Mouse (Mus musculus): ENCODE measurements around the gene Nop2. TPM values are rescaled to one million over a fixed set of nuclear protein-coding genes. Genes with fewer than 3 reads are reported as not detected.

The Nop2 gene
- polyA plus RNA-seq, 1 experiment from 2014 or later, result 52.5 TPM

- Histone ChIP-seq H3K9ac (ENCODE audit: low read length) (no peak overlapping the region), H3K4me1 (replicated peaks; ENCODE audit: control insufficient read depth, insufficient read depth, low read length) (peaks cover 17% of the 10 kb centered on the region), H3K4me3 (ENCODE audit: low read length) (no peak overlapping the region; the same call in 1 of the 2 replicates), H3K27me3 (ENCODE audit: control insufficient read depth, insufficient read depth, low read depth, low read length) (no peaks in the 10 kb centered on the region), H3K9me3 (ENCODE audit: control insufficient read depth, low read length) (no peaks in the 10 kb centered on the region), H3K27ac (ENCODE audit: low read length) (no peak overlapping the region), H3K4me2 (ENCODE audit: low read depth, low read length) (no peak overlapping the region; the same call in 1 of the 2 replicates), H3K36me3 (ENCODE audit: control insufficient read depth, insufficient read depth, low read length) (peaks cover 3% of the 10 kb centered on the region; the same call in 1 of the 2 replicates)
- ATAC-seq (ENCODE audit: low read depth), result no peak
- WGBS, result 45% methylated on average over 7 of the region's 7 CpGs
These were observed 61.7 kb downstream of the Nop2 start for GRCm38 (mm10) chr6:125193390-125193789.

Small RNA genes lying within 50 kb of the gene (microRNA-seq; reads per million reads assigned to microRNA genes)
- gene Mir7045, result not detected

Other genes starting within 250 kb of the Nop2 start
- gene Cd4, start 243.7 kb upstream of the Nop2 start, polyA plus RNA-seq (2015; fragmentation: Nextera tagmentation; extraction: Ambion mirVana), result 0.13 and 0.44 TPM in 2 replicates
- 1.2 TPM in 2 replicates for gene Lag3, start 220.2 kb upstream of the Nop2 start, polyA plus RNA-seq (2015; fragmentation: Nextera tagmentation; extraction: Ambion mirVana)
- 341 and 346 TPM in 2 replicates for gene Ptms, start 211.8 kb upstream of the Nop2 start, polyA plus RNA-seq (2015; fragmentation: Nextera tagmentation; extraction: Ambion mirVana)
- gene Mlf2, start 200.5 kb upstream of the Nop2 start, polyA plus RNA-seq (2015; fragmentation: Nextera tagmentation; extraction: Ambion mirVana), result 317 and 323 TPM in 2 replicates
- 138 and 153 TPM in 2 replicates for gene Cops7a, start 166.4 kb upstream of the Nop2 start, polyA plus RNA-seq (2015; fragmentation: Nextera tagmentation; extraction: Ambion mirVana)
- gene Pianp, start 135.2 kb upstream of the Nop2 start, polyA plus RNA-seq (2015; fragmentation: Nextera tagmentation; extraction: Ambion mirVana), result 0.68 and 0.88 TPM in 2 replicates
- gene Zfp384, start 122.8 kb upstream of the Nop2 start, polyA plus RNA-seq (2015; fragmentation: Nextera tagmentation; extraction: Ambion mirVana), result 14.0 and 14.3 TPM in 2 replicates
- 141 and 142 TPM in 2 replicates for gene Ing4, start 92.1 kb upstream of the Nop2 start, polyA plus RNA-seq (2015; fragmentation: Nextera tagmentation; extraction: Ambion mirVana)
- 12.9 and 16.4 TPM in 2 replicates for gene Acrbp, start 82.2 kb upstream of the Nop2 start, polyA plus RNA-seq (2015; fragmentation: Nextera tagmentation; extraction: Ambion mirVana)
- gene Lpar5, start 64.0 kb upstream of the Nop2 start, polyA plus RNA-seq (2015; fragmentation: Nextera tagmentation; extraction: Ambion mirVana), result 0.45 and 0.49 TPM in 2 replicates
- gene Chd4, start 35.9 kb upstream of the Nop2 start, polyA plus RNA-seq (2015; fragmentation: Nextera tagmentation; extraction: Ambion mirVana), result 58.2 and 59.4 TPM in 2 replicates
- 5.5 and 7.2 TPM in 2 replicates for gene Iffo1, start 13.3 kb downstream of the Nop2 start, polyA plus RNA-seq (2015; fragmentation: Nextera tagmentation; extraction: Ambion mirVana)
- 1,562 and 1,631 TPM in 2 replicates for gene Gapdh, start 34.6 kb downstream of the Nop2 start, polyA plus RNA-seq (2015; fragmentation: Nextera tagmentation; extraction: Ambion mirVana)
- 123 and 135 TPM in 2 replicates for gene Ncapd2, start 59.8 kb downstream of the Nop2 start, polyA plus RNA-seq (2015; fragmentation: Nextera tagmentation; extraction: Ambion mirVana)
- gene Mrpl51, start 59.9 kb downstream of the Nop2 start, polyA plus RNA-seq (2015; fragmentation: Nextera tagmentation; extraction: Ambion mirVana), result 216 and 226 TPM in 2 replicates
- gene Vamp1, start 83.6 kb downstream of the Nop2 start, polyA plus RNA-seq (2015; fragmentation: Nextera tagmentation; extraction: Ambion mirVana), result 5.2 and 6.0 TPM in 2 replicates
- 9.0 and 10.0 TPM in 2 replicates for gene Tapbpl, start 100.0 kb downstream of the Nop2 start, polyA plus RNA-seq (2015; fragmentation: Nextera tagmentation; extraction: Ambion mirVana)
- 3.1 and 5.7 TPM in 2 replicates for gene Cd27, start 105.1 kb downstream of the Nop2 start, polyA plus RNA-seq (2015; fragmentation: Nextera tagmentation; extraction: Ambion mirVana)
- gene Tuba3a, start 154.1 kb downstream of the Nop2 start, polyA plus RNA-seq (2015; fragmentation: Nextera tagmentation; extraction: Ambion mirVana), result 0.16 TPM in 1 of 2 replicates, not detected in the other
- gene Ltbr, start 182.0 kb downstream of the Nop2 start, polyA plus RNA-seq (2015; fragmentation: Nextera tagmentation; extraction: Ambion mirVana), result 91.1 and 96.4 TPM in 2 replicates
- gene Scnn1a, start 188.8 kb downstream of the Nop2 start, polyA plus RNA-seq (2015; fragmentation: Nextera tagmentation; extraction: Ambion mirVana), result 9.1 and 13.4 TPM in 2 replicates
- gene Tnfrsf1a, start 217.5 kb downstream of the Nop2 start, polyA plus RNA-seq (2015; fragmentation: Nextera tagmentation; extraction: Ambion mirVana), result 115 and 117 TPM in 2 replicates
- 0.49 and 0.99 TPM in 2 replicates for gene Plekhg6, start 248.9 kb downstream of the Nop2 start, polyA plus RNA-seq (2015; fragmentation: Nextera tagmentation; extraction: Ambion mirVana)